Mouse (Mus musculus): ENCODE measurements around the gene Hist2h2aa1. TPM values are rescaled to one million over a fixed set of nuclear protein-coding genes. Genes with fewer than 3 reads are reported as not detected.
A peak's percentile ranks its signal among the peaks of the same experiment; 100 is the strongest.

Gene Hist2h2aa1
- total and polyA plus RNA-seq, 3 experiments: 0.64 to 1,515 (median 113) TPM

DNA sequence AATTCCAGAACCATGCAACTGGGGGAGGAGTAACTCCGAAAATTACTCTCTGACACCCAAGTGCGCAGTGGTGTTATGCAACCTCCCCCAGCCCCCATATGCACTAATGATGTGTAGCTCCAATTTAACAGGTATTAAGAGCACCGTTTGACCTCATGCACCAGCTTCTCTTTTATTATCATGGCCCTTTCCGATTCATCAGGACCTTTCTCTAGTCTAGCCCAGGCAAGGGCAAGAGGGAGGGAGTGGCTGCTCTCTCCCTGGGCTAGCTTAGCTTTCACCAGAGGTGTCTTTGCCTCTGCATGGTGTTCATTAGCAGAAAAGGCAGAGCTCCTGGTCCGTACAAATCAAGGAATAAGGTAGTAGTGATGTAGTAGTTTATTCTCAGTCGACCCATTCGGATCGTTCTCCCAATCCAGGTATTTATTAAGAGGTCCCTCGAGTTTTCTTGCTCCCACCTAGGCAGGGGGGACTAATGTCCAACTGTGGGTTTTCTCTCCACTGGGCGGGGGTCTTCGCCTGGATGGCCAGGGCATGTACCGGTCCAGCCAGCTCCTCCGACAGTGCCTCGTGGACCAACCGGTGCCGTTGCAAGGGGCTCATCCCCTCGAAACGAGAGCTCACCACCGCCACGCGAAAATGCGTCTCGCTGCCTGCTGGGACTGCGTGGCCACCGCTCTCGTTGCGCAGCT, 48.7 kb upstream of the Hist2h2aa1 start:
- Histone ChIP-seq H3K4me1 (ENCODE audit: control insufficient read depth in 1 of 2, insufficient read depth in 2 of 2) (peaks cover 7 to 21% of the 10 kb centered on the region in 2 experiments), H3K4me2 (ENCODE audit: insufficient read depth, low read depth, poor library complexity, severe bottlenecking) (peak overlapping the region; percentile 34), H3K9ac (ENCODE audit: insufficient read depth, low read depth) (peak overlapping the region; percentile 70; the same call in 1 of the 2 replicates), H3K9me3 (replicated peaks; ENCODE audit: low read length) (peaks cover 8% of the 10 kb centered on the region), H3K27ac (ENCODE audit: insufficient read depth, low read depth) (no peak overlapping the region; the same call in 1 of the 2 replicates), H3K4me3 (replicated peaks in 1 of 3; ENCODE audit: low read depth in 2 of 3, low read length in 2 of 3, poor library complexity in 1 of 3) (peak overlapping the region; percentile 51 to 66 (median 65)), H3K36me3 (replicated peaks in 1 of 2; ENCODE audit: control insufficient read depth in 1 of 2, insufficient read depth in 1 of 2, low read length in 1 of 2) (peaks cover 6 to 44% of the 10 kb centered on the region in 2 experiments), H3K27me3 (replicated peaks) (no peaks in the 10 kb centered on the region), H3K79me2 (replicated peaks; ENCODE audit: control insufficient read depth, extremely low read depth, insufficient read depth, poor library complexity, severe bottlenecking) (no peaks in the 10 kb centered on the region)
- in situ Hi-C loops (cut with MboI; ENCODE audit: low pct_ligation_motif_present, low pct_unique_long_range_greater_than_20kb, low sequenced_read_pairs) (no loop called here), dilution Hi-C loops (cut with MboI; ENCODE audit: extremely low pct_ligation_motif_present, extremely low pct_unique_long_range_greater_than_20kb, low sequenced_read_pairs) (no loop called here)
- no peak for DNase-seq (ENCODE audit: extremely low read depth)
- no peak for TF ChIP-seq GABPA (IDR thresholded peaks at IDR 0.05; ENCODE audit: insufficient replicate concordance, low read depth, low read length)
- no peak for TF ChIP-seq CHD1 (IDR thresholded peaks at IDR 0.05; ENCODE audit: low read depth, low read length)
- no peak for TF ChIP-seq MYC (IDR thresholded peaks at IDR 0.05; ENCODE audit: low read depth, low read length)
- no peak for TF ChIP-seq MAFK (IDR thresholded peaks at IDR 0.05; ENCODE audit: insufficient replicate concordance, low read length)
- TF ChIP-seq HCFC1 (IDR thresholded peaks at IDR 0.05; ENCODE audit: low read depth, low read length): no peak
- no peak for TF ChIP-seq EP300 (IDR thresholded peaks at IDR 0.05; ENCODE audit: low read length)
- no peak for TF ChIP-seq RAD21 (IDR thresholded peaks at IDR 0.05; ENCODE audit: low read depth, low read length)
- no peak for TF ChIP-seq MAZ (IDR thresholded peaks at IDR 0.05; ENCODE audit: low read depth, low read length)

DNA sequence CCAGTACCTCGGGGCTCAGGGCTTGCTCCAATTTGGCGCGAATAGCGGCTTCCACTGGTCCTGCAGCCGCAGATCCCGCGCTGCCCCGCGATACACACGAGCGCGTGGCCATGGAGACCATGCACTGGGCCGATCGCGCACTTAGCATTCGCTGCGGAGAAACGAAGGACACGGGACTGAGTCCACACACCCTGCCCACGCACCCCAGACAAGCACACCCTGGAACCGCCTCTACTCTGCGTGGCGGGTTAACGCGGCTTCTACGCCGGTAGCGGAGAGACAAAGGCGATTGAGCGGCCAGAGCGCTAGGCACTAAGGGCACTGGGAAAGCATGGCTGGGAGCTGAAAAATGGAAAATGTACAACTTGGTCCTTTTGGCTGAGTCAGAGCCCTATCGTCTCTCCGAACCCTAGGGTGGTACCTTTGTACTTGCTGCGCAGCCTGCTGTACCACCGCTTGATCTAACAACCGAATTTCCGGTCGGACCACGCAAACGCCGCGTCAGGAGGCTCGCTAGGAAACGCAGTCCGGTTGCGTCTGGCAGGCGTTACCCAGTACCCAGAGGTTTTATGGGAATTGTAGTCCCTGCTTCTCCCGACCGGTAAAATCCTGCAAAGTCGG, 48.1 kb upstream of the Hist2h2aa1 start:
- in situ Hi-C loops (cut with MboI; ENCODE audit: low pct_ligation_motif_present, low pct_unique_long_range_greater_than_20kb, low sequenced_read_pairs): no loop called here
- H3K36me3 ChIP-seq (replicated peaks in 1 of 2; ENCODE audit: control insufficient read depth in 1 of 2, insufficient read depth in 1 of 2, low read length in 1 of 2): peaks cover 6 to 39% of the 10 kb centered on the region in 2 experiments
- H3K27ac ChIP-seq (ENCODE audit: insufficient read depth, low read depth): peak overlapping the region; percentile 34
- no peaks in the 10 kb centered on the region for H3K27me3 ChIP-seq (replicated peaks)
- peak overlapping the region; percentile 70 for H3K9ac ChIP-seq (ENCODE audit: insufficient read depth, low read depth)
- peaks cover 7 to 21% of the 10 kb centered on the region in 2 experiments for H3K4me1 ChIP-seq (ENCODE audit: control insufficient read depth in 1 of 2, insufficient read depth in 2 of 2)
- dilution Hi-C loops (cut with MboI; ENCODE audit: extremely low pct_ligation_motif_present, extremely low pct_unique_long_range_greater_than_20kb, low sequenced_read_pairs): no loop called here
- H3K79me2 ChIP-seq (replicated peaks; ENCODE audit: control insufficient read depth, extremely low read depth, insufficient read depth, poor library complexity, severe bottlenecking): no peaks in the 10 kb centered on the region
- H3K4me2 ChIP-seq (ENCODE audit: insufficient read depth, low read depth, poor library complexity, severe bottlenecking): peak overlapping the region; percentile 34
- DNase-seq (ENCODE audit: extremely low read depth): peak; percentile 90
- H3K4me3 ChIP-seq (replicated peaks in 1 of 3; ENCODE audit: low read depth in 2 of 3, low read length in 2 of 3, poor library complexity in 1 of 3): peak overlapping the region; percentile 51 to 66 (median 65)
- peaks cover 8% of the 10 kb centered on the region for H3K9me3 ChIP-seq (replicated peaks; ENCODE audit: low read length)
- TF ChIP-seq GABPA (IDR thresholded peaks at IDR 0.05; ENCODE audit: insufficient replicate concordance, low read depth, low read length) (peak; percentile 8; the same call in 1 of the 2 replicates), NRF1 (IDR thresholded peaks at IDR 0.05; ENCODE audit: low read depth, low read length) (no peak; the same call in 1 of the 2 replicates), UBTF (IDR thresholded peaks at IDR 0.05; ENCODE audit: low read depth, low read length) (no peak), NELFE (IDR thresholded peaks at IDR 0.05; ENCODE audit: low read depth, low read length) (peak; percentile 63; the same call in 1 of the 2 replicates), CHD2 (IDR thresholded peaks at IDR 0.05; ENCODE audit: low read length) (peak; percentile 71; the same call in 1 of the 2 replicates), USF2 (conservative IDR thresholded peaks at IDR 0.05; ENCODE audit: low read depth, low read length) (no peak), ELF1 (IDR thresholded peaks at IDR 0.05; ENCODE audit: low read depth, low read length) (peak; percentile 68), POLR2A (IDR thresholded peaks at IDR 0.05; ENCODE audit: low read depth, low read length) (peak; percentile 80), MXI1 (IDR thresholded peaks at IDR 0.05; ENCODE audit: low read depth, low read length) (peak; percentile 54; the same call in 1 of the 2 replicates), TBP (conservative IDR thresholded peaks at IDR 0.05; ENCODE audit: low read depth, low read length) (peak; percentile 72; the same call in 1 of the 2 replicates), KAT2A (IDR thresholded peaks at IDR 0.05; ENCODE audit: insufficient replicate concordance, low read length) (peak; percentile 66; the same call in 1 of the 2 replicates), HCFC1 (IDR thresholded peaks at IDR 0.05; ENCODE audit: low read depth, low read length) (peak; percentile 93), MAX (IDR thresholded peaks at IDR 0.05; ENCODE audit: low read length) (peak; percentile 54), PAX5 (IDR thresholded peaks at IDR 0.05; ENCODE audit: low read length) (no peak)

Measured in CH12.LX (cell line).